Mouse (Mus musculus) Patski (cell line): ENCODE results near the gene Fbxo3. TPM values are rescaled to one million over a fixed set of nuclear protein-coding genes. Genes with fewer than 3 reads are reported as not detected.
"Not testable (repeated sequence)": the region's sequence is repeated elsewhere in the genome, so short reads cannot be mapped to it uniquely, and the experiment has no call there.

Source experiments
- ATAC-seq: fragments of 100-300 bp; one replicate; pipeline ENCODE4 v1.8.0; 2021
- CTCF ChIA-PET: fragments of 350-600 bp; sonication (Branson Sonifier 250); formaldehyde crosslinking; loops from one replicate; lab custom pipeline; 2022; ENCODE audit warnings: inconsistent platforms; lab: Charles Lee
- POLR2A ChIA-PET: fragments of 350-600 bp; sonication (Branson Sonifier 250); formaldehyde crosslinking; loops from one replicate; lab custom pipeline; 2022; ENCODE audit warnings: antibody characterized with exemption, inconsistent platforms; lab: Charles Lee
- DNase-seq: peaks from one replicate; pipeline ENCODE4 v3.0.0-alpha.2; 2011; ENCODE audit warnings: low read depth, low spot score
- H3K27me3 ChIP-seq: fragments of 371-371 bp; one replicate; pipeline ENCODE4 v1.5.1; 2021
- CTCF ChIP-seq: fragments of 100-300 bp; IDR thresholded peaks from one replicate; pipeline ENCODE4 v1.5.1; 2021
- in situ Hi-C: fragments of 300-500 bp; cut with MboI; formaldehyde crosslinking; loops from 3 replicates; pipeline ENCODE4 v1.11.1; 2018; ENCODE audit warnings: low pct_unique_long_range_greater_than_20kb, mixed read lengths
- polyA plus RNA-seq: library from polyadenylated mRNA; unstranded; gene quantifications from one replicate; pipeline ENCODE4 v1.2.3, GENCODE M21; 2021

The Fbxo3 gene
- polyA plus RNA-seq, 1 experiment from 2014 or later: 40.4 TPM

- ChIA-PET POLR2A (interaction anchor here (1.2 kb wide), 1 partner anchor 26 kb away, joined by 8 read pairs; the partner anchor contains the start of gene Cd59b), CTCF (interaction anchor here (0.7 to 1.5 kb wide), 3 partner anchors 39 to 399 kb away, joined by 3 read pairs; no protein-coding TSS in a partner anchor)
- no peaks in the 10 kb centered on the region for H3K27me3 ChIP-seq
- TF ChIP-seq CTCF: no peak
- ATAC-seq (peak; percentile 79), DNase-seq (no peak)
- in situ Hi-C loops: no loop called here
Observed at GRCm38 (mm10) chr2:104095741-104096213, 68.3 kb downstream of the Fbxo3 start, which contains the start of gene Cd59a. Cd59a (plus strand) TSS chr2:104095801.

GRCm38 (mm10) chr2:104096256-104096655 is 68.7 kb downstream of the Fbxo3 start:
- no peaks in the 10 kb centered on the region for H3K27me3 ChIP-seq
- ATAC-seq (peak; percentile 17), DNase-seq (no peak)
- in situ Hi-C loops: no loop called here
- POLR2A ChIA-PET: interaction anchor here (1.2 kb wide), 1 partner anchor 26 kb away, joined by 8 read pairs; the partner anchor contains the start of gene Cd59b
- CTCF ChIA-PET: interaction anchor here (0.7 to 1.5 kb wide), 3 partner anchors 39 to 398 kb away, joined by 3 read pairs; no protein-coding TSS in a partner anchor
- no peak for TF ChIP-seq CTCF

- DNase-seq, H3K27me3 ChIP-seq, ATAC-seq, in situ Hi-C loops: not testable (repeated sequence)
- POLR2A ChIA-PET: interaction anchor here (1.2 kb wide), 1 partner anchor 27 kb away, joined by 8 read pairs; the partner anchor contains the start of gene Cd59b
- CTCF ChIA-PET: interaction anchor here (1.5 kb wide), 1 partner anchor 398 kb away, joined by 3 read pairs; no protein-coding TSS in a partner anchor
Observed at GRCm38 (mm10) chr2:104096796-104097195, 69.3 kb downstream of the Fbxo3 start.

GRCm38 (mm10) chr2:104097396-104097795 is 69.9 kb downstream of the Fbxo3 start:
- POLR2A ChIA-PET, in situ Hi-C loops, CTCF ChIA-PET, H3K27me3 ChIP-seq, DNase-seq, ATAC-seq: not testable (repeated sequence)

- no peak for TF ChIP-seq CTCF
- H3K27me3 ChIP-seq: no peaks in the 10 kb centered on the region
- no peak for DNase-seq
- in situ Hi-C loops: no loop called here
- CTCF ChIA-PET: interaction anchor here (1.1 kb wide), 1 partner anchor 24 kb away, joined by 3 read pairs; the partner anchor contains the start of gene A930018P22Rik
- POLR2A ChIA-PET: no interaction called here
- peak; percentile 67 for ATAC-seq
Observed at GRCm38 (mm10) chr2:104098529-104099230, 71.2 kb downstream of the Fbxo3 start.

GRCm38 (mm10) chr2:104099231-104099585 is 71.7 kb downstream of the Fbxo3 start:
- in situ Hi-C loops: no loop called here
- TF ChIP-seq CTCF: no peak

GRCm38 (mm10) chr2:104099946-104100345 is 72.4 kb downstream of the Fbxo3 start:
- TF ChIP-seq CTCF: no peak
- H3K27me3 ChIP-seq: no peaks in the 10 kb centered on the region
- in situ Hi-C loops: no loop called here
- ChIA-PET POLR2A (no interaction called here), CTCF (no interaction called here)
- DNase-seq: no peak
- no peak for ATAC-seq

More at GRCm38 (mm10) chr2:104099231-104099585, 71.7 kb downstream of the Fbxo3 start:
- POLR2A ChIA-PET: no interaction called here
- DNase-seq: no peak
- H3K27me3 ChIP-seq: no peaks in the 10 kb centered on the region
- peak; percentile 11 for ATAC-seq
- CTCF ChIA-PET: interaction anchor here (1.1 kb wide), 1 partner anchor 23 kb away, joined by 3 read pairs; the partner anchor contains the start of gene A930018P22Rik

- H3K27me3 ChIP-seq: no peaks in the 10 kb centered on the region
- TF ChIP-seq CTCF: no peak
- in situ Hi-C loops: no loop called here
- ATAC-seq: no peak
- ChIA-PET POLR2A (no interaction called here), CTCF (interaction anchor here (1.3 to 1.5 kb wide), 2 partner anchors 14 to 18 kb away, joined by 3 to 5 read pairs; partner anchors contain the start of gene A930018P22Rik)
- DNase-seq: no peak
Observed at GRCm38 (mm10) chr2:104104800-104105199, 77.3 kb downstream of the Fbxo3 start.

GRCm38 (mm10) chr2:104109021-104109420 is 81.5 kb downstream of the Fbxo3 start:
- CTCF ChIA-PET, DNase-seq, POLR2A ChIA-PET, in situ Hi-C loops, H3K27me3 ChIP-seq: not testable (repeated sequence)
- ATAC-seq: peak; percentile 65

GRCm38 (mm10) chr2:104109528-104109927 is 82.0 kb downstream of the Fbxo3 start:
- CTCF ChIA-PET: no interaction called here
- ATAC-seq: no peak
- TF ChIP-seq CTCF: no peak
- H3K27me3 ChIP-seq: no peaks in the 10 kb centered on the region
- no peak for DNase-seq
- POLR2A ChIA-PET: no interaction called here
- in situ Hi-C loops: no loop called here

- CTCF ChIA-PET: no interaction called here
- POLR2A ChIA-PET: no interaction called here
- no peaks in the 10 kb centered on the region for H3K27me3 ChIP-seq
- in situ Hi-C loops: no loop called here
- TF ChIP-seq CTCF: no peak
- ATAC-seq (no peak), DNase-seq (no peak)
Observed at GRCm38 (mm10) chr2:104110031-104110430, 82.5 kb downstream of the Fbxo3 start.

- ATAC-seq, DNase-seq, CTCF ChIA-PET, POLR2A ChIA-PET, in situ Hi-C loops, H3K27me3 ChIP-seq: not testable (repeated sequence)
Observed at GRCm38 (mm10) chr2:104111170-104111797, 83.8 kb downstream of the Fbxo3 start.
